Mouse (Mus musculus): ENCODE measurements around the gene Ccnd3.
A peak's percentile ranks its signal among the peaks of the same experiment; 100 is the strongest.
"Not testable (repeated sequence)": the region's sequence is repeated elsewhere in the genome, so short reads cannot be mapped to it uniquely, and the experiment has no call there.

Gene Ccnd3

DNA sequence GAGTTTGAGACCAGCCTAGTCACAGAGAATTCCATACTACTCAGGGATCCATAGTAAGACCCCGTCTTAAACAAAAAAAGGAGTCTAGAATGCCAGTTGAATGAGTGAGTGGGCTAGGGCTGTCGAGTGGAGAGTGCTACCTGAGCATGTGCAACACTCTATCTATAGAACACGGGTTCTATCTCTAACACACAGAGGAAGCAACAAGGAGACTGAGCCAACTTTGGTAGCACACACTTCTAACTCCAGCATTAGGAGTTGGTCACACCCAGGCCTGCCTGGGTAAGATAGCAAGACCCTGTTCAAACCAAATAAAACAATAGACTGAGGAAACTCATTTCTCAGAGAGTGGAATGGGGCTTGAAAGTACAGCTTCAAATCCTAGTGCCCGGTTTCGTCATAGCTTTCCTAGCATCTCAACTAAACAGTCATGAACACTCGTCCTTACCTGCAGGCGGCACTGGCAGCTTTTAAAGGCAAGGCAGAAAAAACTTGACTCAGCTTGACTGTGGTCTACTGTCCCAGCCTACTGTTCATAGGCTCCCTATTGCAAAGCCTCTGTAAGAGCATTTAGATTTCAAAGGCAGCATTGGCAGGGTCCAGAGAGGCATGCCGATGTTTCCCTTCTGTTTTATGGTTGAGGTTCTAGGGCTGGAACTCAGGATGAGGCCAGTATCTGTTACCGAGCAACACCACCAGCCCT is 112.9 kb downstream of the Ccnd3 start:
- no peak for DNase-seq (ENCODE audit: low read depth, low spot score)

DNA sequence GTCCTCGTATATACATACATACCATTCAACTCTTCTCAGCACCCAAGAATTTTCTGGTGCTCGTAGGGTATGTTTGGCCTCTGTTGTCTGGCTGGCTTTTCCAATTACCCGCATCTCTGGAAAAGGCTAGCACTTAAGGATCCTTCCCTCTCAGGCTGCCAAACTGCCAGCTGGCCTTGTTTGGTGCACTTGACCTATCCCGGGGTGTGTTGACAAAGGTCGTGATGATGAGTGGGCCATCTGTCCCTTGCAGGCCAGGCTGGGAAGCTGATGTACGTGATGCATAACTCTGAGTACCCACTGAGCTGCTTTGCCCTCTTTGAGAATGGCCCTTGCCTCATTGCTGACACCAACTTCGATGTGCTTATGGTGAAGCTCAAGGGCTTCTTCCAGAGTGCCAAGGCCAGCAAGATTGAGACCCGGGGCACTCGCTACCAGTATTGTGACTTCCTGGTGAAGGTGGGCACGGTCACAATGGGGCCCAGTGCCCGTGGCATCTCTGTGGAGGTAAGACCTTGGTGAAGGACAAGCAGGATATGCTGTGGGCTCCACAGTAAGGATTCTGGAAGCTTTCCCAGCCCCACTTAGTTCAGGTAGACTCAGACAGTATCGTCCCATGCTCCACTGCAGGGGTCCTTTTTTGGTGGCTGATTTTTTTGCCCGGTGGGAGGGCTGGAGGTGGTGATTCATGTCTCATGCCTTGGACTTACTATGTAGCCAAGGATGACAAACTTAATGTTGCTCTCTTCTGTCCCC is 113.9 kb downstream of the Ccnd3 start:
- DNase-seq (ENCODE audit: low read depth, low spot score): no peak

DNA sequence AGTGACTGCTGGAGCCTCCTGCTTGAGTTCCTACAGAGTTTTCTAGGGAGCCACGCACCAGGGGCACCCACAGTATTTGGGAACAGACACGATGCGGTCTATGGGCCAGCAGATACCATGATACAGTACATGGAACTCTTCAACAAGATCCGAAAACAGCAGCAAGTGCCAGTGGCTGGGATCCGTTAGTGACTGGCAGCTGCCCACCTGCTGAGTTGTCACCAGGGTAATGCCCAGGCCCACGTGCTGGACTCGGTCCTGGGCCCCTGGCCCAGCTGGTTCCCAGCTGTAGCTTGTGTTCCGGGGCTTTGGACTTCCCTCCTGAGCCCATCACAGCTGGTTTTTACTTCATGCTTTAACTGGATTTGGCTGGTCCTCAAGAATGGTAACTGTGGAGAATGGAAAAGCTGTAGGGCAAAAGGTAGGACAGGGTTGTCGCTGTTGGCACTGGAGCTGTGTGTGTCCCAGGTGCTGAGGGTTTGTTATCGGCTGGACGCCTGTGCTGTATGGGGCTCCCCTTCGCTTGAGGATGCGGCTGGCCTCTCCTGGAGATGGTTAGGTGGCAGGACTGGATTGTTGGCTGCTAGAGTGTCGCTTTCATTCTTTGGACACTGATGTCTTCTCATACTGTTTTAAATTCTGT is 118.2 kb downstream of the Ccnd3 start:
- DNase-seq (ENCODE audit: low read depth, low spot score): no peak

DNA sequence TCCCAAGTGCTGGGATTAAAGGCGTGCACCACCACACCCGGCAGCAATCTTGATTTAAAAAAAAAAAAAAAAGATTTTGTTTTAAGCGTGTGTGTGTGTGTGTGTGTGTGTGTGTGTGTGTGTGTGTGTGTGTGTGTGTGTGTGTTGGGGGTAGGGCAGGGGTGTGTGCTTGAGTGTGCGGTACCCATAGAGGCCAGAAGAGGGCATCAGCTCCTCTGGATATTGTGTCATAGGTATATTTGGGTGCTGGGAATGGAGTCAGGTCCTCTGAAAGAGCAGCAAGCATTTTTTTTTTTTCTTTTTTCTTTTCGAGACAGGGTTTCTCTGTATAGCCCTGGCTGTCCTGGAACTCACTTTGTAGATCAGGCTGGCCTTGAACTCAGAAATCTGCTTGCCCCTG is 119.7 kb downstream of the Ccnd3 start:
- DNase-seq (ENCODE audit: low read depth, low spot score): not testable (repeated sequence)

DNA sequence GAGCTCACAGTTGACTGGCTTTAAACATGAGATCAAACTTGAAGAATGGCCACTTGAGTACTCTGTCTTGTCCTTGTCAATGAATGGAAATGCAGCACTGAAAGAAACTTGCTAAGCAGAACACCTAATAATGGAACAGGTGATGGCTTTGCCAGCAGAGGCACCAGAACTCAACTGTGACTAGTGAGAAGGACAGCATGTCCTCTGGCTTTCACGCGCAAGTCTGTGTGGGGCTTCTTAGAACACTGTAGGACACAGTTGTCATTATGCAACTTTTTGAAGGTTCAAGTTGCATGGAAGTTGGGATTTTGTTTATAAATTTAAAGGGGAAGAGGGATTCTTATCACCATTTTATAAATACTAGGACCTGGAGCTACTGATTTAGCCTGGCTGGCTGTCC is 120.2 kb downstream of the Ccnd3 start:
- no peak for DNase-seq (ENCODE audit: low read depth, low spot score)

DNA sequence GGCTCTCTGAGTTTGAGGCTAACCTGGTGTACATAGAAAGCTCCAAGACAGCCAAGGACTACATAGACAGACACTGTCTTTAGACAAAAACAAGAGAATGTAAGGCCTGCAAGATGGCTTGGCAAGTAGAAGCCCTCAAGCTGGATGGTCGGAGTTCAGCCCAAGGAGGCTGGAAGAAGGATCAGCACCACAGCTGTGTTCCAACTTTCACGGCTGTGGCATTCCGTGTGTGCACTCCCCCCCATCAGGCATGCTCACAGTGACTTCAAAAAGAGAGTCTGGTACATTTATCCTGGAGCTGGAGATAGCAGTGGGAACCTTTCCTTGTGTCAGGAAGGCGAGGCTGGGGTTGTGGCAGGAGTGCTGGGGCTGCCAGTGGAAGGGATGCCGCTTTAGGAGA is 121.2 kb downstream of the Ccnd3 start:
- DNase-seq (ENCODE audit: low read depth, low spot score): no peak

DNA sequence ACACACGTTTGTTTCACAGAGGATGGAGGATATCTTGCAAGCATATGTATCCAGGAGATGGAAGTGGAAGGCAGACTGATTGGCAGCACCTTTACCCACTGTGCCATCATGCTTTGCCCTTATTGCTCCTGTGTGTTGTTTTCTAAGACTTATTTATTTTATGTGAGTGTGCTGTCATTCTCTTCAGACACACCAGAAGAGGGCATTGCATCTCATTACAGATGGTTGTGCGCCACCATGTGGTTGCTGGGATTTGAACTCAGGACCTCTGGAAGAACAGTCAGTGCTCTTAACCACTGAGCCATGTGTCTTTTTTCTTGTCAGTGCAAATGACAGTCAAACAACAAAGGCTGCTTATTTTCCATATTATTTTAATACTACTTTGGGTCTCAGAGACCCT is 122.9 kb downstream of the Ccnd3 start:
- DNase-seq (ENCODE audit: low read depth, low spot score): no peak

DNA sequence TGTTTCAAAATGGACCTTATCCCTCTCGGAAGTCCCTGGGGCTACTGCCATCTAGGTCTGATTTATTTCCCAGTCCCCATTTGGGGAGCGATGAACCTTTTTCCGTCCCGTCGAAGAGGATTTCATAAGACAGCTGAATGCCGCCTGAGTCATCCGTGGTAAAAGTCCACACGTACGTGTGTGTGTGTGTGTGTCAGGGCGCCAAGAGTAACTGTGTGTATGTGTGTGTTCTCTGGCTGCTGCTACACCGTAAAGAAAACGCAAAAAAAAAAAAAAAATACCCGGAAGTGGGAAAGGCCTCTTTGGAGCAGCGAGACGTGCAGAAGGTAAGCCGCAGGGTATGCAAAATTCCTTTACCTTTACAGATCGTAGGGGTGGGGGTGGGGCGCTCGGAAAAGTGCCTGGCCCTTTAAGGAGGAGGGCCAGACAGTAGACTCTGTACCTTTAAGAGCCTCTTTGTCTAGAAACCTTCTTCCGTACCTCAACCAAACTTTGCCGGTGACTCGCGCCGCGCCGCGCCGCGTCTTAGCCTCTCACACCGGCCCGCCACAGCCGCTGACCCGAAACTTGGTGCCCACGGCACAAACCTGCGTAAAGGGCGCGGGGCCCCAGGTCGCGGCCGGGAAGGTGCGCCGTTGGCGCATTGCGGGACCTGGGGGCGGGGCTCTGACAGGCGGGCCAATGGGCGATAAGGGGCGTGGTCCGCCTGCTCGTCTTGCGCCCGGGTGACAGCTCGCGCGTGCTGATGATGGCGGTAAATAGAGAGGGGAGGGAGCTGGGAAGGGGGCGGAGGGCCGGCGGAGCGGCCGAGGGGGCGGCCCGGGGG is 124.2 kb downstream of the Ccnd3 start:
- peak; percentile 92 for DNase-seq (ENCODE audit: low read depth, low spot score)

DNA sequence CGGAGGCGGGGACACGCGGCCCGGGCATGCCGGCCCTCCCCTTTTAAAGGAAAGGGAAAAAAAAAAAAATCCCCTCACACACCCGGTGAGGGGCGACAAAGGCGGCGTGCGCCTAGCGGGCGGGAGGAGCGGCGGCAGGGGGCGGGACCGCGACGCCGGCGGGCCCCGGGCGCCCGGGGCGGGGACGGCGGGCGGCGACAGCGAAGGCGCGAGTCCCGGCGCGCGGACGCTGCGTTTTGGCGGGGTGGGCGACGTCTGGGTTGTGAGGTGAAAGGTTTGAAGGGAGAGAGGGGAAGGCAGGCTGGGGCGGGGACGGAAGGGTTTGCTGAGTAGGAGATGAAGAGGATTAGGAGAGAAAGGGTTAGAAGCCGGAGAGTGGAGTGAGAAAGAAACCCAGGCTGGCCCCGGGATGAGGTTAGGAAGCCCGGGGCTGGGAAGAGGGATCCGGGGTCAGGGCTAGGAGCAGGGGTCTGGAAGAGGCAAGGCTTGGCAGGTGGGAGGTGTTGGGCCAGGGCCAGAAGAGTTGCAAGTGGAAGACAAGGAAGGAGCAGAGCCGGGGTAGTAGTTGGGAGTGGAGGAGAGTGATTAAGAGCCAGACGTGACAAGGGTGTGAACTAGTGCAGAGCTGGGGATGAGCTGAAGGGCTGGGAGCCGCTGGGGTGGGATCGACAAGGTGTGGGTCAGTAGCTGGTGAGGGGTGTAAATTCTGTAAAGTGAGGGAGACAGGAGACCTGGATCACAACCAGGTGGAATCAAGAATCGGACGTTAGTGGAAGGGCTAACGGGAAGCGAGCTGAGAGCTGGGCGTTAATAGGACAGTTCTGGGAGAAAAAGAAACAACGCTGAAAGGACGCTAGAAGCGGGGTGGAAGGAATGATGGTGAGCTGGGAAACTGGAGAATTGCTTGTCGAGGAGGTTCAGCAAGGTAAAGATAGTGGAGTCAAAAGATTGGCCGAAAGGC is 125.1 kb downstream of the Ccnd3 start:
- DNase-seq (ENCODE audit: low read depth, low spot score): peak; percentile 50

DNA sequence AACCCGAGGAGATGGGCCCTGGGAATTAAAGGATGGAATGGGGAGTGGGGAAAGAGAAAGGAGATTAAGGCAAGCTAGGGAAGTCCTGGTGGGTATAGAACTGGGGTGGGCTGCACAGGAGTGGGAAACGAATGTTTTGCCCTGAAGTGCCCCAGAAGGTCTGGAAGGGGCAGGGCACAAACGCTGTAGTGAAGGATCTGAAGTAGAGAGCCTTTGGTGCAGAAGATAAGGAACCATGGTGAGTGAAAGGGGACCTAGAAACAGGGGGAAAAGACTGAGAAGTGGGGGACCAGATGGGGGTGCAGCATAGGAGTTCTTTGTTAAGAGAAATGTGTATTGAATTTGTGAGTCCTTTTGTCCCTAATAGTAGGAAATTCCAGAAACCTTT is 125.8 kb downstream of the Ccnd3 start, which contains the start of gene Usp49:
Usp49 (plus strand) TSS at position 13 of the 388 bp plus-strand sequence.
- DNase-seq (ENCODE audit: low read depth, low spot score): no peak

DNA sequence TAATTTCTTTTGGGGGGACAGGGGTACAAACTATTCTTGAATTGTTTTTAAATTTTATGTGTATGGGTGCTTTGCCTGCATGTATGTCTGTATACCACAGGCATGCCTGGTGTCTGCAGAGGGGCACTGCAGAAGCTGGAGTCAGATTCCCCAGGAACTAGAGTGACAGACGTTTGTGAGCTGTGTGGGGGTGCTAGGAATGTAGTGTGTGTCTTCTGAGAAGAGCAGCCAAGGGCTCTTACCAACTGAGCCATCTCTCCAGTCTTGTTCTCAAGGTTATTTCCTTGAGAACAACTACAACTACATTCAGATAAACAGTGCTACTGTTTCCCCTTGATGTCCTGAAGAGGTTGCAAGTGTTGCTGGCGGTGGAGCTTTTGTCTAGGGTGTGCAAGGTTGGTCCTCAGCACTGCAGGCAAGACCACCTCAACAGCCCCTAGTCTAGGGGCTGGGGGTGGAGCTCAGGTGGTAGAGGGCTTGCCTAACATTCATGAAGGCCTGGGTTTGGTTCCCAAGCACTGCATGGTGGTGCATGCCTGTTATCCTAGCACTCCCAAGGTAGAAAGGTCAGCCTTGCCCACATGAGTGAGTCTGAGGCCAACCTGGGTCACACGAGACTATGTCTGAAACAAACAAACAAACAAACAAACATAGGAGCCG is 127.5 kb downstream of the Ccnd3 start:
- no peak for DNase-seq (ENCODE audit: low read depth, low spot score)

DNA sequence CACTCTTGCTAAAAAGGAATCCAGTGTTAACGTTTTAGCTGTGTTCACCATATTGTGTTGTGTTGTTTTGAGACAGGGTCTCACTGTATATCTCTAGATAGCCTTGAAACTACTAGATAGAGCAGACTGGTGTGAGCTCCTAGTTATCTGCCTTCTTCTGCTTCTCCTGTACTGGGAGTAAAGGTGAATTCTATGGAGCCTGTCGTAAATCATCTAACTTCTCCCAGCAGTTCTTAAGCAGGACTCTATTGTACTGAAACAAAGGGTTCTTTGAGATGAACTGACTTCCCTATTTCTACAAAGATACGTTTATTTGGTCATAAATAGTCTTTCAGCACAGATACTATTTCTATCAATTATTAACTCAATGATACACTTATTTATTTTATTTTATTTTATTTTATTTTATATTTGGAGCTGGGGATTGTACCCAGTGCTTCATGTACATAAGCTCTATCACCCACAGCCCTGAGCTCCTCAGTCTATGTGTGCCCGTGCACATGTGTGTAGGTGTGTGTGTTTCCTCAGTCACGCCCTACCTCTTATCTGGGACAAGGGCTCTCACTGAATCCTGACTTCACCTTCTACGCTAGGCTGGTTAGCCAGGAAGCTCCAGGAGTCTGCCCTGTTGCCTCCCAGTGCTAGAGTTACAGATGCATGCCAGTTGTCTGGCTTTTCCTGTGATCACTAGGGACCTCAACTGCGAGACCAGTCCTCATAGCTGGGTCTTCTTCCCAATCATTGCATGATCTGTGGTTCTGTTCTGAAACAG is 129.3 kb downstream of the Ccnd3 start:
- no peak for DNase-seq (ENCODE audit: low read depth, low spot score)

DNA sequence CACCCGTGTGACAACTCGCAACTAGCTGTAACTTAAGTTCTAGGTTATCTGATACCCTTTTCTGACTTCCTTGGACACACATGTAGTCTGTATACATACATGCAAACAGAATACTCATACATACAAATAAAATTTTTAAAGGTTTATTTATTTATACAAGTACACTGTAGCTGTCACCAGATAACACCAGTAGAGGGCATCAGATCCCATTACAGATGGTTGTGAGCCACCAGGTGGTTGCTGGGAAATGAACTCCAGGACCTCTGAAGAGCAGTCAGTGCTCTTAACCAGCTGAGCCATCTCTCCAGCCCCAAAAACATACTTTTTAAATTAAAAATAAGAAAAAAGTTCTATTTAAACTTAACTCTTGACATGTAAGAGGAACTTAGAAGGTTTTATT is 138.1 kb downstream of the Ccnd3 start:
- peak; percentile 35 for DNase-seq (ENCODE audit: low read depth, low spot score)

DNA sequence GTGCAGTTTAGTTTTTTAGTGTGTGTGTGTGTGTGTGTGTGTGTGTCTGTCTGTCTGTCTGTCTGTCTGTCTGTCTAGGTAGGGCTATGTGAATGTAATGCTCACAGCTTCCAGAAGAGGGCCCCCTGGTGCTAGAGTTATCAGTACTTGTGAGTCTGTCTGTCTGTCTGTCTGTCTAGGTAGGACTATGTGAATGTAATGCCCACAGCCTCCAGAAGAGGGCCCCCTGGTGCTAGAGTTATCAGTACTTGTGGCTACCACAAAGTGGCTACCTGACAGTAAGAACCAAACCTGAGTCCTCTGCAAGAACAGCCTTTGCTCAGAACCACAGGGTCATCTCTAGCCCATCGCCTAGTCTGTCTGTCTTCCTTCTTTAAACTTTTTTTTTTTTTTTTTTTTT is 141.8 kb downstream of the Ccnd3 start:
- peak; percentile 78 for DNase-seq (ENCODE audit: low read depth, low spot score)

DNA sequence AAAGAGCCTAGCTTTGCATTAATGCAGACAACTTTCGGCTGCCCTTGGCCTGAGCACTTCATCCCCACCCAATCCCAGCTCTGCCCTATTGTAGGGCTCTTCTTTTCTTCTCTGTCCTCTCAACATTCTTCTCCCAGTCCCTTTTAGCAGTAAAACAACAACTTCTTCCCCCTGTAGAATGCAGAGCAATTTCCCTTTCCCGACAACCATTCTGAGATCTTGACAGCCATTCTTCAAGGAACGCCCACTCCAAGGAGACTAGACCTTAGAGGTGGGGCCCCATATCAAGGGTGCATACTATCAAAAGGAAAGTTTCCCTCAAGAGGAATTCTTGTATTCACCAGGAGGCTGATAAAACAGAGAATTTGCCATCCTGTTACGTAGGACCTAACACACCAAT is 144.1 kb downstream of the Ccnd3 start:
- DNase-seq (ENCODE audit: low read depth, low spot score): no peak
